Mouse (Mus musculus) small intestine, adult 2 months (tissue): Measurements from ENCODE around the gene Gm37240. TPM values are rescaled to one million over a fixed set of nuclear protein-coding genes. Genes with fewer than 3 reads are reported as not detected.
"Not testable (repeated sequence)": the region's sequence is repeated elsewhere in the genome, so short reads cannot be mapped to it uniquely, and the experiment has no call there.

Experiments used
- H3K27ac ChIP-seq: fragments of 200-500 bp; 2 replicates; pipeline ENCODE4 v1.5.1; 2012; ENCODE audit warnings: low read depth, low read length, control low read depth, inconsistent platforms; ENCODE audit not compliant: insufficient read depth
- H3K27me3 ChIP-seq: fragments of 200-500 bp; 2 replicates; pipeline ENCODE4 v1.6.1; 2012; ENCODE audit warnings: mild to moderate bottlenecking, moderate library complexity, low read length, inconsistent platforms; ENCODE audit not compliant: control insufficient read depth, insufficient read depth
- H3K36me3 ChIP-seq: fragments of 200-500 bp; 2 replicates; pipeline ENCODE4 v1.6.1; 2012; ENCODE audit warnings: mild to moderate bottlenecking, low read length, control low read depth, inconsistent platforms; ENCODE audit not compliant: control insufficient read depth, insufficient read depth
- H3K4me1 ChIP-seq: fragments of 200-500 bp; 2 replicates; pipeline ENCODE4 v1.6.1; 2012; ENCODE audit warnings: low read length, inconsistent platforms, mixed read lengths; ENCODE audit not compliant: control insufficient read depth, insufficient read depth, insufficient read length
- H3K4me3 ChIP-seq: fragments of 200-500 bp; 2 replicates; pipeline ENCODE4 v1.5.1; 2012; ENCODE audit warnings: low read depth, mild to moderate bottlenecking, control low read depth, inconsistent platforms, low read length, moderate library complexity
- CTCF ChIP-seq: fragments of 200-500 bp; IDR thresholded peaks from 2 replicates; pipeline ENCODE4 v1.5.1; 2012; ENCODE audit warnings: low read depth, mild to moderate bottlenecking, control low read depth, inconsistent platforms, low read length, moderate library complexity, mixed read lengths; ENCODE audit not compliant: insufficient replicate concordance, insufficient read length; ENCODE audit errors: extremely low read depth
- POLR2A ChIP-seq: fragments of 200-500 bp; IDR thresholded peaks from 2 replicates; pipeline ENCODE4 v1.6.1; 2012; ENCODE audit warnings: low read depth, mild to moderate bottlenecking, control low read depth, inconsistent platforms, low read length, moderate library complexity
- WGBS: fragments of 180-500 bp; shearing (Covaris S2); methylation state at CpG from one replicate; pipeline ENCODE4 v1.1.7; 2018; 5-methylcytosine and 5-hydroxymethylcytosine counted together
- polyA plus RNA-seq: library from polyadenylated mRNA; depleted of rRNA; stranded (reverse); fragments of >200 nt; gene quantifications from 2 replicates; pipeline ENCODE4 v1.2.3, GENCODE M21; 2012

Gm37240 gene
- polyA plus RNA-seq, 1 experiment: 58.2 TPM

GRCm38 (mm10) chr3:84582023-84582912, 1305.0 kb downstream of the Gm37240 start, which contains the start of gene Arfip1:
TSS of gene Arfip1 (minus strand) at chr3:84582625.
- no peak; the same call in 1 of the 2 replicates for TF ChIP-seq POLR2A
- TF ChIP-seq CTCF: no peak
- Histone ChIP-seq H3K36me3 (no peaks in the 10 kb centered on the region), H3K27ac (peak within 1 kb of the TSS; percentile 66), H3K27me3 (no peaks in the 10 kb centered on the region), H3K4me3 (peak within 1 kb of the TSS; percentile 87), H3K4me1 (peaks cover 13% of the 10 kb centered on the region)
- under 1% methylated on average over 70 of the region's 70 CpGs for WGBS

GRCm38 (mm10) chr3:84581696-84582022, 1305.7 kb downstream of the Gm37240 start:
- H3K27me3 ChIP-seq: no peaks in the 10 kb centered on the region
- peaks cover 13% of the 10 kb centered on the region for H3K4me1 ChIP-seq
- peak overlapping the region; percentile 66 for H3K27ac ChIP-seq
- WGBS: 0% methylated on average over 4 of the region's 4 CpGs
- no peak for TF ChIP-seq CTCF
- TF ChIP-seq POLR2A: no peak
- H3K4me3 ChIP-seq: peak overlapping the region; percentile 87
- no peaks in the 10 kb centered on the region for H3K36me3 ChIP-seq

- Histone ChIP-seq H3K36me3 (no peaks in the 10 kb centered on the region), H3K27me3 (no peaks in the 10 kb centered on the region), H3K4me3 (no peak overlapping the region), H3K4me1 (peaks cover 7% of the 10 kb centered on the region), H3K27ac (peak overlapping the region; percentile 21; the same call in 1 of the 2 replicates)
- WGBS: 9% methylated on average over 4 of the region's 4 CpGs
- TF ChIP-seq CTCF (no peak), POLR2A (no peak)
Measured at GRCm38 (mm10) chr3:84580716-84581115, 1306.6 kb downstream of the Gm37240 start.

- Histone ChIP-seq H3K4me1 (peaks cover 5% of the 10 kb centered on the region; the same call in 1 of the 2 replicates), H3K27ac (no peak overlapping the region), H3K4me3 (no peak overlapping the region), H3K27me3 (no peaks in the 10 kb centered on the region), H3K36me3 (no peaks in the 10 kb centered on the region)
- TF ChIP-seq POLR2A (no peak), CTCF (no peak)
- 46% methylated on average over 3 of the region's 3 CpGs for WGBS
Measured at GRCm38 (mm10) chr3:84570501-84570900, 1316.8 kb downstream of the Gm37240 start.

GRCm38 (mm10) chr3:84569587-84569986, 1317.7 kb downstream of the Gm37240 start:
- 85% methylated on average over 6 of the region's 6 CpGs for WGBS
- Histone ChIP-seq H3K36me3 (no peaks in the 10 kb centered on the region), H3K4me3 (no peak overlapping the region), H3K27ac (no peak overlapping the region), H3K4me1 (peaks cover 5% of the 10 kb centered on the region; the same call in 1 of the 2 replicates), H3K27me3 (no peaks in the 10 kb centered on the region)
- TF ChIP-seq CTCF (no peak), POLR2A (no peak)

- H3K36me3 ChIP-seq: no peaks in the 10 kb centered on the region
- WGBS: 90% methylated on average over 6 of the region's 6 CpGs
- H3K27me3 ChIP-seq: no peaks in the 10 kb centered on the region
- H3K4me3 ChIP-seq: no peak overlapping the region
- TF ChIP-seq CTCF (no peak), POLR2A (no peak)
- H3K4me1 ChIP-seq: peaks cover 5% of the 10 kb centered on the region; the same call in 1 of the 2 replicates
- no peak overlapping the region for H3K27ac ChIP-seq
Measured at GRCm38 (mm10) chr3:84568540-84568939, 1318.8 kb downstream of the Gm37240 start.

- Histone ChIP-seq H3K4me1 (no peaks in the 10 kb centered on the region), H3K36me3 (no peaks in the 10 kb centered on the region), H3K4me3 (no peak overlapping the region), H3K27me3 (no peaks in the 10 kb centered on the region), H3K27ac (no peak overlapping the region)
- WGBS: 91% methylated on average over 4 of the region's 4 CpGs
- TF ChIP-seq CTCF: no peak
- no peak for TF ChIP-seq POLR2A
Measured at GRCm38 (mm10) chr3:84563415-84563814, 1323.9 kb downstream of the Gm37240 start.

- H3K4me1 ChIP-seq, H3K27me3 ChIP-seq: not testable (repeated sequence)
- WGBS: 96% methylated on average over 2 of the region's 2 CpGs
Measured at GRCm38 (mm10) chr3:84562911-84563310, 1324.4 kb downstream of the Gm37240 start.

More at GRCm38 (mm10) chr3:84562911-84563310, 1324.4 kb downstream of the Gm37240 start:
- not testable (repeated sequence) for H3K27ac ChIP-seq, H3K36me3 ChIP-seq, H3K4me3 ChIP-seq
